Mouse (Mus musculus) lung, embryonic 16.5 days (tissue): ENCODE measurements around the gene 4930432K21Rik. TPM values are rescaled to one million over a fixed set of nuclear protein-coding genes. Genes with fewer than 3 reads are reported as not detected.

Experiments used
- ATAC-seq: fragments of 200-750 bp; cut with Nextera tagmentation; 2 replicates; pipeline ENCODE4 v1.8.0; 2017; ENCODE audit warnings: low read depth, mild to moderate bottlenecking, moderate library complexity
- H3K27ac ChIP-seq: fragments of 300-500 bp; sonication (generic); 2 replicates; pipeline ENCODE4 v1.5.1; 2014; ENCODE audit warnings: mild to moderate bottlenecking, control low read depth, low read length
- H3K27me3 ChIP-seq: fragments of 300-500 bp; sonication (generic); 2 replicates; pipeline ENCODE4 v1.6.1; 2014; ENCODE audit warnings: low read depth, low read length, mixed read lengths; ENCODE audit not compliant: control insufficient read depth, insufficient read depth
- H3K36me3 ChIP-seq: fragments of 300-500 bp; sonication (generic); 2 replicates; pipeline ENCODE4 v1.6.1; 2014; ENCODE audit warnings: low read length; ENCODE audit not compliant: control insufficient read depth, insufficient read depth
- H3K4me1 ChIP-seq: fragments of 300-500 bp; sonication (generic); replicated peaks from 2 replicates; pipeline ENCODE4 v1.6.1; 2014; ENCODE audit warnings: low read length, mixed read lengths; ENCODE audit not compliant: control insufficient read depth, insufficient read depth
- H3K4me2 ChIP-seq: fragments of 300-500 bp; sonication (generic); 2 replicates; pipeline ENCODE4 v1.6.1; 2014; ENCODE audit warnings: low read depth, low read length, control low read depth
- H3K4me3 ChIP-seq: fragments of 300-500 bp; sonication (generic); 2 replicates; pipeline ENCODE4 v1.5.1; 2014; ENCODE audit warnings: mild to moderate bottlenecking, low read length, control low read depth
- H3K9ac ChIP-seq: fragments of 300-500 bp; sonication (generic); 2 replicates; pipeline ENCODE4 v1.6.1; 2014; ENCODE audit warnings: low read length, control low read depth
- H3K9me3 ChIP-seq: fragments of 300-500 bp; sonication (generic); 2 replicates; pipeline ENCODE4 v1.6.1; 2016; ENCODE audit warnings: low read length; ENCODE audit not compliant: control insufficient read depth
- WGBS: fragments of 180-500 bp; shearing (Covaris S2); extraction: QIAGEN DNeasy Blood & Tissue Kit; methylation state at CpG from one replicate; pipeline ENCODE4 v1.1.7; 2014; 5-methylcytosine and 5-hydroxymethylcytosine counted together
- polyA plus RNA-seq: library from polyadenylated mRNA; unstranded; fragments of >200 nt; fragmentation: Nextera tagmentation; extraction: Ambion mirVana; gene quantifications from 2 replicates; pipeline ENCODE4 v1.2.1, GENCODE M21; 2015

4930432K21Rik gene
- polyA plus RNA-seq, 1 experiment from 2014 or later = 1.5 TPM

DNA sequence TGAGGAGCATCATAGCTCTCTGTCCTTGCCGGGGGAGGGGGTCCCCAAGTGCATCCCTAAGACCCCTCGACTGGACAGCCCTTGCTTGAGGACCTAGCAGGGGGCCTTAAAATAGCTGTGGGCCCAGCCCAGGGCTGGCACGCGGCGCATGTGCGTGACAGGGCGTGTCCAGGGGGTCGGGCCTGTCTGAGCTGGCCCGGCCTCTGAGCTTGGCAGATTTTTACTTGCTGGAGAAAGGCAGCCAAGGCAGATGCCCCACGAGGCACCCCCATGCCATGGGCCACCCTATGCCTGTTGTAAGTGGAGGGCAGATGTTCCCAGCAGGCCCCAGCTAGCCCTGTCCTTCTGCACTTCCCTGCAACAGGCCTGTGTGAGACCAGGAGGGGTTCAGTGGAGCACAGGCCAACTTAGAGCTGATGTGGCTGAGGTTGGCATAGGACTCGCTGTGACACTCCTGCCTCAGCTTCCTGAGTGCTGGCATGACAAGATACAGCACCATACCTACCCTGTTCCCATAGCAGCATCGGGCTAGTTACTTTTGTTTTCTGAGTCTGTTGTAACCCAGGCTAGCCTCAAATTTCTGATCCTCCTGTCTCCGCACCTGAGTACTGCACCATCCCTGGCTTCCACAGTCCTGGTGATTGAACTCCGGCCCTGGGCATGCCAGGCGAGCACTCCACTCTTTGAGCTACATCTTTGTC, 53.9 kb downstream of the 4930432K21Rik start:
- ATAC-seq = no peak
- Histone ChIP-seq H3K27me3 (no peaks in the 10 kb centered on the region), H3K36me3 (peaks cover under 1% of the 10 kb centered on the region), H3K9ac (peak overlapping the region; percentile 95), H3K4me2 (peak overlapping the region; percentile 97), H3K27ac (peak overlapping the region; percentile 99), H3K4me3 (peak overlapping the region; percentile 85), H3K4me1 (peaks cover 53% of the 10 kb centered on the region), H3K9me3 (no peaks in the 10 kb centered on the region)
- WGBS = 42% methylated on average over 15 of the region's 15 CpGs

DNA sequence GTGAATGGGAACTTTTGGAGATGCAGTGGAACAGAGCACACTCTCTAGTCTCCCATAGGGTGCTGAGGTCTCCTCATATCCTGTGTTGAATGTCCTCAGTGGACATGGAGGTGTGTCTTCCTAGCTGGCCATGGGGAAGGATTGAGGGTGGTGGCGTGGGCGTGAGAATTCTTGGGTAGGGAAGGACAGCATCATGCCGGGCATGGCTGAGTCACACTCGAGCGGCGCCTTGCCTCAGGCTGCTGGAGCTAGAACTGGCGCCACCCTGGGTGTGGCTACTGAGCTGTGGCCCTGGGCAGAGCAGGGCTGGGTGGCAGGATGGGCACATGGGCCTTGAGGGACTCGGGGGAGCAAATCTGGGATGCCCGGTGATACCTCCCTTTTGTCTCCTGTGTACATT, 54.6 kb downstream of the 4930432K21Rik start:
- no peak for ATAC-seq
- Histone ChIP-seq H3K27me3 (no peaks in the 10 kb centered on the region), H3K4me1 (peaks cover 54% of the 10 kb centered on the region), H3K4me2 (peak overlapping the region; percentile 97), H3K27ac (peak overlapping the region; percentile 99), H3K36me3 (peaks cover 4% of the 10 kb centered on the region), H3K4me3 (peak overlapping the region; percentile 85), H3K9me3 (no peaks in the 10 kb centered on the region), H3K9ac (peak overlapping the region; percentile 95)
- 66% methylated on average over 9 of the region's 9 CpGs for WGBS

DNA sequence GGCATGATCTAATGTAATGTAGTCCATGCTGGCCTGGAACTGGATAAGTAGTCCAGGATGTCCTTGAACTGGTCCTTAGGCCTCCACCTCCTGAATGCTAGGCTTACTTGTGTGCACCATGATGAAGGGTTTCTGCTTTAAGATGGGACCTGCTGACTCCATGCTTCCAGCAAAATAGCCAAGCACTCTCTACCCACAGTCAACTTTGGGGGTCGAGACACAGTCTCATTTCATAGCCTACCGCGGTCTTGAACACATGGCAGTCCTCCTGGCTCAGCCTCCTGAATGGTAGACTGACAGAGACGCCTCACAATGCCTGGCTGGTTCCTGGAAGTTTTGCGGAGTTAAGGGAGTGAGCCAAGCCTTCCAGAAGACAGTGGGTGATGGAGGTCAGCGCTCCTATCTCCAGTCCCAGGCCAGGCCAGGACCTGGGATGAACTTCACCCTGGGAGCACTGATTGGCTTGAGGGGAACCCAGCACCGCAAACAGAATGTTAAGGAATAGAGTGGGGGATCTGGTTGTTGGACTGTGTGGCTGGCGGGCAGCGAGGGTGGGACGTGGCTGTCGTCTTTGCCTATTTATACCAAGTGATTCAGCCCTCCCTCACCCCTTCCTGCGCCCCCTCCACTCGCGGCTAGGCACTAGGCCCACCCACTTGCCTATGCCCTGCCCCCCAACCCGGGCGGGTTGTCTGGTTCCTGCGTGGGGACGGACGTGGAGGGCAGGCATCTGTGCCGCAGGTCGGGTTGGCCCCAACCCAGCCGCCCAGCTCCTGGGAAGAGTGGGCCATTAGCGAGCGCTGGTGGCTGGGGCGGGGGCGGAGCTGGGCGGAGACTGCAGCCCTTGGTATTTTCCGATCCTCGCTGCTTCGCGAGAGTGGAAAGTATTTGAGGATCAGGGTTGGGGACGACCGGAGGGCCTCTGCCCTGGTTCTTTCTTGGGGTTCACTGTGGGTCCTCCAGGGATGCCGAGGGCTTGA, 55.4 kb downstream of the 4930432K21Rik start:
- Histone ChIP-seq H3K36me3 (peaks cover 4% of the 10 kb centered on the region), H3K9ac (peak overlapping the region; percentile 95), H3K4me2 (peak overlapping the region; percentile 97), H3K27ac (peak overlapping the region; percentile 99), H3K4me1 (peaks cover 53% of the 10 kb centered on the region), H3K9me3 (no peaks in the 10 kb centered on the region), H3K27me3 (no peaks in the 10 kb centered on the region), H3K4me3 (peak overlapping the region; percentile 85)
- ATAC-seq = peak; percentile 66
- 7% methylated on average over 34 of the region's 34 CpGs for WGBS

DNA sequence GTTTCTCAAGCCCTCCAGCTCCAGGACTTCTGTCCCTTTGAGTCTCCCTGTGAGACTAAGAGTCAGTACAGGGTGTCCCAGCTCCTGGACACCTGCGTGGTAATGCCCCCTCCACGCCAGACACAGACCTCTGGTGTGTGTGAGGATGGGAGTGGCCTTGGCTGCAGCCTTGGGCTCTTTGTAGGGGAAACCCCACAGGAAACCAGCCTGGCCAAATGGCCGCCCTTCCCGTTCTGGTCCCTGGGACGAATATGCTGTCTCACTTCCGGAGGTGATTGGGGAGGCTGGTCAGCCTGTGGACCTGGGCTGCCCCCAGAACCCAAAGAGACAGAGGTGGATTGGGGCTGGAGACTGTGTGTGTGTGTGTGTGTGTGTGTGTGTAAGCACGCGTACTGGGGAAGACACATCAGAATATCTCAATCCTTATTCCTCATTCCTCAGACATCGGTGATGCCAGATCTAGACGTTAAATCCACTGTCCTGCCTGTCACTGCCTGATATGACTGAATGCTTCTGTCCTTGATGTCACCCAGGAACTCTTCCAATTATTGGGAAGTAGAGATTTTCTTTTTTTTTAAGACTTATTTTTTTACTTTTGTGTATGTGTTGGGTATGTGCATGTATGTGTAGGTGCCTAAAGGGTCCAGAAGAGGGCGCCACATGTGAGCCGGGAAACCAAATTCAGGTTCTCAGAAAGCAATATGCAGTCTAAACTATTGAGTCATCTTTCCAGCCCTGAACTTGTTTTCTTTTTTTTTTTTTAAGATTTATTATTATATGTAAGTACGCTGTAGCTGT, 56.3 kb downstream of the 4930432K21Rik start:
- 38% methylated on average over 13 of the region's 13 CpGs for WGBS
- Histone ChIP-seq H3K27ac (peak overlapping the region; percentile 99), H3K4me2 (peak overlapping the region; percentile 97), H3K36me3 (peaks cover 6% of the 10 kb centered on the region), H3K9me3 (no peaks in the 10 kb centered on the region), H3K4me1 (peaks cover 45% of the 10 kb centered on the region), H3K9ac (peak overlapping the region; percentile 95), H3K4me3 (peak overlapping the region; percentile 85), H3K27me3 (no peaks in the 10 kb centered on the region)
- peak; percentile 21 for ATAC-seq

DNA sequence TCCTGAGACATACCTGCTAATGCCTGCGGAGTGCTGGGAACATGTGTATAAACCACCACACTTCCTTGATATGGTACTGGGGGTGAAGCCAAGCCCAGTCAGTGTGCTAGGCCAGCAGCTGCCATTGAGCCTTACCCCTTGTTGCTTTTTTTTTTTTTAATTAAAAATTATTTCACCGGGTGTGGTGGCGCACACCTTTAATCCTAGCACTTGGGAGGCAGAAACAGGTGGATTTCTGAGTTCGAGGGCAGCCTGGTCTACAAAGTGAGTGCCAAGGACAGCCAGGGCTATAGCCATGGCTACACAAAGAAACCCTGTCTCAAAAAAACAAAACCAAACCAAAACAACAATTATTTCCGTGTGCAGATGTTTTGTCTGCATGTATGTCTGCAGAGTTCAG, 57.2 kb downstream of the 4930432K21Rik start:
- Histone ChIP-seq H3K4me1 (peaks cover 37% of the 10 kb centered on the region), H3K9ac (no peak overlapping the region), H3K4me3 (no peak overlapping the region), H3K4me2 (no peak overlapping the region), H3K9me3 (no peaks in the 10 kb centered on the region), H3K36me3 (peaks cover 6% of the 10 kb centered on the region), H3K27ac (no peak overlapping the region), H3K27me3 (no peaks in the 10 kb centered on the region)
- no peak for ATAC-seq
- WGBS = 85% methylated on average over 5 of the region's 5 CpGs

DNA sequence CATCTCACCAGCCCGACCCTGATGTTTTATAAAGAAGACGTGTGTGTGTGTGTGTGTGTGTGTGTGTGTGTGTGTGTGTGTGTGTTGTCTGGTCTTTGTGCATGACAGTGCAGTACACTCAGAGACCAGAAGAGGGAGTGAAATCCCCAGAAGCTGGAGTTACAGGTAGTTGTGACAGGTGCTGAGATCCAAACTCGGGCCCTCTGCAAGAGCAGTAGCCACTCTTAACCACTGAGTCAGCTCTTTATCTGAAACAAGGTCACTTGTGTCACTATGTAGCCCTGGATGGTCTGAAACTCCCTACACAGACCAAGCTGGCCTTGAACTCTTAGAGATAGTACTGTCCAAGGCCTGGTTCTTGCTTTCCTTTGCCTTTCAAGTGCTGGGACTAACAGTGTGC, 58.8 kb downstream of the 4930432K21Rik start:
- Histone ChIP-seq H3K4me3 (no peak overlapping the region), H3K27me3 (no peaks in the 10 kb centered on the region), H3K27ac (no peak overlapping the region), H3K36me3 (peaks cover 11% of the 10 kb centered on the region), H3K9ac (no peak overlapping the region), H3K4me2 (no peak overlapping the region), H3K4me1 (peaks cover 33% of the 10 kb centered on the region), H3K9me3 (no peaks in the 10 kb centered on the region)
- no peak for ATAC-seq
- 82% methylated on average over 3 of the region's 3 CpGs for WGBS

DNA sequence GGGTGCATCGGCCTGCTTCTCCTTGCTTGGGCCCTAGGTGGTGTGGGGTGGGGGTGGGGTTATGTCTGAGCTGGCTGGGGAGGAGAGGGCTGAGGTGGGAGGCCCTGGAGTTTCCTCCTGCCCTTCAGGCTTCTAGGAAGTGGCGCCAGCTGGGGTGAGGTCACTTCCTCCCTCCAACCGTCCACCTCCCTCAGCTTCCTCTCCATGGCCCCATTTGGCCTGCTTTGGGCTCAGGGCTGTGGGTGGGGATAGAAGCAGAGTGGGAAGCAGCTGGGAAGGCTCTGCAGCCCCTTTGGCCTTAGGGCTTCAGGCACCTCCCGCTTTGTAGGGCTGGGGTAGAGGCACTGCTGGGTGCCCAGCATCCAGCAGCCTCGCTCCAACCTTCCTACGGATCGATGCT, 60.0 kb downstream of the 4930432K21Rik start:
- Histone ChIP-seq H3K4me2 (no peak overlapping the region), H3K4me1 (peaks cover 21% of the 10 kb centered on the region), H3K27ac (peak overlapping the region; percentile 65), H3K9me3 (no peaks in the 10 kb centered on the region), H3K4me3 (no peak overlapping the region), H3K36me3 (peaks cover 20% of the 10 kb centered on the region), H3K9ac (no peak overlapping the region), H3K27me3 (no peaks in the 10 kb centered on the region)
- ATAC-seq = peak; percentile 31
- WGBS = 39% methylated on average over 7 of the region's 7 CpGs

DNA sequence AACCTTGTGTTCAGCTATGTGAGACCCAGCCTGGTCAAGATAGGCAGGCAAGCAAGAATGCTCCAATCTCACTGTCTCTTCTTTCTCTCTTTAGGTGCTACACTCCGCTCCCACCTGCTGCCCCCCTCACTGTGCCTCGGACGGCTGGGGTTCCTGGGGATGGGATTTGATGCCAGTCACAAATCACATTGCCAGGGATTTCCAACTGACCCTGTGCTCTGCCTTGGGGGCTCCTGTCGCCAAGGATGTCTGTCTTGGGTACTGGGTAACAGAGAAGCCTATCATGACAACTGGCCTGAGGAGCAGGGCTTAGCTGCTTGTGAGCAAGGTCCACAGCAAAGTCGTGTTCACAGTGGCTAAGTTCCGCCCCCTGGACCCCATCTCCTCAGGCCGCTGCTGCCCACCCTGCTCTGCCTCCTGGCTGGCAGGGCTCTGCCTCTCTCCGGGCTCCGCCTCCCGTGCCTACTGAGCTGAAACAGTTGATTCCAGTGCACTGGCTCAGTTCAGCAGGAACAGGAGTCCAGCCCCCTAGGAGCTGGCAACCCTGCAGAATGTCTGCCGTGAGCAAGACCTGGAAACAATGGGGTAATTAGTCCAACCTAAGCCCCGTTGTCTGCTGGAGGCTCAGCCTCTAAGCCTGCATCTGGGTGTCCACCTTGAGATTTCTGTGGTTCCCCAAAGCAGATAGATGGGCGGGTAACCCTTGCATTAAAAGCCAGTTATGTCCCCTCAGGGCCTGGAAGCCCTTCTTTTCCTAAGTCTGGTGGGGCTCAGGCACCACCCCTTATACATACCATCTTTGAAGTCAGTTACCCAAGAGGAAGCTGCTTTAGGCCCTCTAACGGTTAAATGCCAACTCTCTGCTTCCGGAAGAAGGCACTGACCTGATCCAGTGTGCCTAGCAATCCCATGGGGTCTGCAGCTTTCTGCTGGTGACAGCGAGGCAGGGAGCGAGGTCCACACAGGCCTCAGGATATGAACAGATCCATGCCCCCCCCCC, 60.9 kb downstream of the 4930432K21Rik start:
- Histone ChIP-seq H3K27ac (peak overlapping the region; percentile 65), H3K4me2 (no peak overlapping the region), H3K4me3 (no peak overlapping the region), H3K9me3 (no peaks in the 10 kb centered on the region), H3K9ac (no peak overlapping the region), H3K36me3 (peaks cover 27% of the 10 kb centered on the region), H3K4me1 (peaks cover 14% of the 10 kb centered on the region), H3K27me3 (no peaks in the 10 kb centered on the region)
- WGBS = 66% methylated on average over 17 of the region's 17 CpGs
- no peak for ATAC-seq
